Mouse (Mus musculus): Measurements from ENCODE around the gene Csf3. TPM values are rescaled to one million over a fixed set of nuclear protein-coding genes. Genes with fewer than 3 reads are reported as not detected.
"Not testable (repeated sequence)": the region's sequence is repeated elsewhere in the genome, so short reads cannot be mapped to it uniquely, and the experiment has no call there.

Csf3 gene
- total RNA-seq, 2 experiments from 2014 or later = not detected

DNA sequence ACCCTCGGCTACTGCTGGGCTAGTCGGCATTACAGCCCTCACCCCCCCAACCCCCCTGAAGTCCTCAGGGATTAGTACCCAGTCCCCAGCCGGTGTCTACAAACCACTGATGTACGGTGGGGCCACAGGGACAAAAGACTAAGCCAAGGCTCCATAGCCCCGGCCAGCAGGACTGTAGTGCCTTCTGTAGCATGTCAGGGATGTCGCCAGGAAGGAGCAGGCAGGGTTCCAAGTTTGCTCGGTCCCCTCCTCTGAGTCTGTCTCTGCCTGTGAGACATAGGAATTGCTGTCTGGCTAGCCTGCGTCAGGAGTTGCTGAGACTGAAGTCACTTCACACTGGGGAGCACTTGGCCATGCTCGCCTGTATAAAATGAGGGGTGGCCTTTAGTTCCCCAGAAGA, 6.8 kb upstream of the Csf3 start:
- no peak for ATAC-seq (replicated peaks; ENCODE audit: low FRiP score, low TSS enrichment, poor library complexity, severe bottlenecking)

DNA sequence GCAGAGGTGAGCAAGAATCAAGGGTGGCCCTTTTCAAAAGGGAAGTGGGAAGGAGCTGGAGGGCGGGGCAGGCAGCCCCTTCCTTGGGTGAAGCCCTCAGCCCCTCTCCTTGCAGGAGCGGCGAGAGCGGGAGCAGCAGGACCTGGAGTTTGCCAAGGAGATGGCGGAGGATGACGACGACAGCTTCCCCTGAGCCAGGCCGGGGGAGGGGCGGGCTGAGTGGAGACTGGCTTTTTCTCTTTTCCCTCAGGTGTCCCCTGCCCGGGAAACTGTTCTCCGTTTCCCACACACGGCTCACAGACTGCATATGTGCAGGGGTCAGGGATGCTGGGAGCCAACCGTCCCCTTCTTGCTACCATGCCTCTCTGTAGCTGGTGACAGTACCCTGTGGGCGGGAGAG, 5.7 kb upstream of the Csf3 start:
- ATAC-seq (replicated peaks; ENCODE audit: low FRiP score, low TSS enrichment, poor library complexity, severe bottlenecking) = no peak

GRCm38 (mm10) chr11:98696454-98697216, 4.4 kb upstream of the Csf3 start:
- no peak for ATAC-seq (replicated peaks; ENCODE audit: low FRiP score, low TSS enrichment, poor library complexity, severe bottlenecking)

- ATAC-seq (replicated peaks; ENCODE audit: low FRiP score, low TSS enrichment, poor library complexity, severe bottlenecking) = no peak
Measured at GRCm38 (mm10) chr11:98697225-98697624, 3.8 kb upstream of the Csf3 start.

DNA sequence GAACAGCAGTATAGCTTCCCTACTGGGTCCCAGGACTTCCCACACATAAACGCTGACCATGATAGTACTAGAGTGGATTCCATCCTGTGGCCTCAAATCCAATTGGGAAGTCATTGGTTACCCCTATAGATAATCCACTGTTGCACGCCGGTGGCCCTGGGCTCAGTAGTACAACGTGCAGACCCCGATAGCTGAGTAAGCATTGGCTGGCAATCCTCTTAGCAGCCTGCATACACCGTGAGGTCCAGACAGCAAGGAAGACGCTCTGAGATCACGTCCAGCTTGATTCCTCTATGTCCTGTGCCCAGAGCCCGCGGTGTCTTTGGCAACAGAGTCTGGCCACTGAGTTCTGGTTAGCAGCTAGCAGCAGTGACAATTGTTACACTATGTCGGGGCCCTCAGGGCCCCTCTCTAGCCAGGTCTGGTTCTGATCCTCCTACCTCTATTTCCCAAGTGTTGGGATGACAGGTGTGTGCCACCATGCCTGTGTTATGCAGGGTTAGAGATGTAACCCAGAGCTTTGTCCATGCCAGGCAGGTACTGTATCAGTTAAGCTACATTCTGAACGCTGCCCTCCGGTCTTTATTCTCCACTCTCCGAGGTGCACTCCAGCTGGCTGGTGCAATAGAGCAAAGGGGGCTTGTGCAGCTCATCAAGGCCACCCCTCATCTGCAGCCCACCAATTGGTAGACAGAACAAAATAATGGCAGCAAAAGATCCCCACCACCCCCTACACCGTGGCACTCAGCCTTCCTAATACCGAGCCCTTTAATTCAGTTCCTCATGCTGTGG, 2.0 kb upstream of the Csf3 start:
- ATAC-seq (replicated peaks; ENCODE audit: low FRiP score, low TSS enrichment, poor library complexity, severe bottlenecking) = no peak

- peak; percentile 58 for ATAC-seq (replicated peaks; ENCODE audit: low FRiP score, low TSS enrichment, poor library complexity, severe bottlenecking)
Measured at GRCm38 (mm10) chr11:98699911-98700310, 1.2 kb upstream of the Csf3 start.

DNA sequence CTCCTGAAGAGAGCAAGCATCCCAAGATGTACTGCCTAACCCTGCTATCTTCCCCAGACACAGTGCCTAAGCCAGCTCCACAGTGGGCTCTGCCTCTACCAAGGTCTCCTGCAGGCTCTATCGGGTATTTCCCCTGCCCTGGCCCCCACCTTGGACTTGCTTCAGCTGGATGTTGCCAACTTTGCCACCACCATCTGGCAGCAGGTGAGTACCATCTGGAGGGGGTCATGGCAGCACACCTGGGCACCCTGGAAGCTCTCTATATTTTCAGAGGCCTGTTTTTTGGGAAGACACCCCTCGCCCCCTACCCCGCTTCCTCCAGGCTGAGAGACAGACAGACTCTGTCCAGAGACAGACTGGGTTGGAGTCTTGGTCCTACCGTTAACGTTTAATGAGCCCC, 1.3 kb downstream of the Csf3 start:
- ATAC-seq (replicated peaks; ENCODE audit: low FRiP score, low TSS enrichment, poor library complexity, severe bottlenecking) = no peak

DNA sequence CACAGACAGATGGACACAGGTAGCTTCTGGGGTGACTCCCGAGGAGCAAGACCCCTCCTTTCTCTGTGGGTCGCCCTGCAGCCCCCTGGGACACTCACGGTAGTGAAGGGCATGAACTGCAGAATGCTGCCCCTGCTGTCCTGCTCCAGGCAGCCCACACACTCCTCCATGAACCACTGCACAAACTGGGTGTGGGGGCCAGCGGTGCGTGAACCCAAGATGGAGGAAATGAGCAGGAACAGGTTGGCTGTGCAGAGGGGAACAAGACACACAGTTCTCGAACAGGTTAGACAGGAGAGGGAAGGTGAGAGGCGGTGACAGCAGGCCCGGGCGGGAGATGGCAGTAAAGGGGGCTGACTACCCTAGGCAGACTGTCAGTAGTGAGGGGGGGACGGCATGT, 4.0 kb downstream of the Csf3 start:
- no peak for ATAC-seq (replicated peaks; ENCODE audit: low FRiP score, low TSS enrichment, poor library complexity, severe bottlenecking)

- no peak for ATAC-seq (replicated peaks; ENCODE audit: low FRiP score, low TSS enrichment, poor library complexity, severe bottlenecking)
Measured at GRCm38 (mm10) chr11:98707401-98708281, 6.6 kb downstream of the Csf3 start.

DNA sequence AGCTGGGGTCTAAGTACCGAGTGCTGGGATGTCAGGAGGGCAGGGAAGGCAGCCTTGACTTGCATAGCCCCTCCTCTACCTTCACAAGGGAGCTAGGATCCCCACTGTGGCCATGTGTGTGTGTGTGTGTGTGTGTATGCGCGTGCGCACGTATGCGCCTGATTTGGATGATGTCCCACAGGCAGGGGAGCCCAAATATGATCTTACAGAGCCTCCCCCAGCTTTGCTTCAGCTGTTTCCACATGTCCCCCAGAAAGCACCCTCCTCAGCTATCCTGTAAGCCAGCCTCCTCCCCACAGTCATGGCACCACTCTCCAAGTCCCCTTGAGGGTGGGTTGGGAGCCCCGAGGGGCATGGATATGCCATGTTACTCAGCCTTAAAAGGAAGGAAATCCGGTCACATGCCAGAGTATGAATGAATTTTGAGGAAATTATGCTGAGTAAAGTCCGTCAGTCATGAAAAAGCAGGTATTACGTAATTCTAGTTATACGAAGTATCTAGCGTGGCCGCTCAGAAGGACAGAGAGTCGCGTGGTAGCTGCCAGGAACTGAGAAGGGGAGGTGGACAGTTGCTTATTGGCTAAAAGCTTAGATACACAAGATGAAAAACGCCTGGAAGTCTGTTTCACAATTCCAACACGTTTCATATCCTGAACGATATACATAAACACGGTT, 7.4 kb downstream of the Csf3 start:
- ATAC-seq (replicated peaks; ENCODE audit: low FRiP score, low TSS enrichment, poor library complexity, severe bottlenecking) = no peak

DNA sequence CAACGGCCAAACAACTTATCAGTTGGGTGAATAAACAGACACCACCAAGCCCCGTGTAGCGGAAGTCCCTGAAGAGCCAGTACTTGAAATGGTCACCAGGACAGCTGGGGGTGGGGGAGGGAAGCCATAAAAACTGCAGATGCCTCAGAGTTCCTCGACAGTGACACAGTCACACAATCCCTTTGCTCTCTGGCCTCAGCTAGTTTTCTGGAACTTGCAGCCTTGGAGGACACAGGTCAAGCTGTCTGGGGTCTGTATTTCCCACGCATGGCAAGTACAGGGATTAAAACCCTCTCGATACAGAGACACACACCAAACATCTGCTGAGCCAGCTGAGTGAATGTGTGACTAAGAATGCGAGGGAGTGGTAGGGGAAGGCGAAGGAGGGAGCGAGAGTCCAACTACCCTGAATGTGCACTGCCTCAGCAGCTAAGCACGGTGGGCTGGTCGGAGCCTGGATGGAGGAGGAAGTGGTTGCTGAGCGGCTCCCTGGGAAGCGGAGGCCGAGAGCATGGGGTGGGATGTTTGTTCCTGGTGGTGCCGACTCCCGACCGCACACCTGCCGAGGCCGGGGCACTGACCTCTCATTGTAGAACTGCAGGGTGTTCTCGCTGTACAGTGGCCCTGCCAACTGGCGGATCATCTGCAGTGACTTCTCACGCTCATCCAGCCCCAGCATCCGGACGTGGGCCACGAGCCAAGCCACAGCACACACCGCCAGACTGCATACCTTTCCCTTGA, 8.1 kb downstream of the Csf3 start:
- peak; percentile 33 for ATAC-seq (replicated peaks; ENCODE audit: low FRiP score, low TSS enrichment, poor library complexity, severe bottlenecking)

GRCm38 (mm10) chr11:98710416-98711045, 9.5 kb downstream of the Csf3 start:
- peak; percentile 56 for ATAC-seq (replicated peaks; ENCODE audit: low FRiP score, low TSS enrichment, poor library complexity, severe bottlenecking)

- ATAC-seq (replicated peaks; ENCODE audit: low FRiP score, low TSS enrichment, poor library complexity, severe bottlenecking) = no peak
Measured at GRCm38 (mm10) chr11:98711046-98711434, 10.0 kb downstream of the Csf3 start.

DNA sequence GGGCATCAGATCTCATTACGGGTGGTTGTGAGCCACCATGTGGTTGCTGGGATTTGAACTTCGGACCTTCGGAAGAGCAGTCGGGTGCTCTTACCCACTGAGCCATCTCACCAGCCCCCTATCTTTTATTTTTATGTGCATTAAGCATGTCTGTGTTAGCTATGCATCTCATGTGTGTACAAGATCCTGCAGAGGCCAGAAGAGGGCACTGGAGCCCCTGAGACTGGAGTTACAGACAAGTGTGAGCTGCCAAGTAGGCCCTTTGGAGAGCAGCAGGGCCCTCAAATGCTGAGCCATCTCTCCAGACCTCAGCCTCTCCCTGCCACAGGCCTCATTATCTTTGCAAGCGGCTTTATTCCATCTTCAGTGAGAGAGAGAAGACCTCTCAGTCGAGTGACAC, 10.9 kb downstream of the Csf3 start:
- ATAC-seq (replicated peaks; ENCODE audit: low FRiP score, low TSS enrichment, poor library complexity, severe bottlenecking) = not testable (repeated sequence)

DNA sequence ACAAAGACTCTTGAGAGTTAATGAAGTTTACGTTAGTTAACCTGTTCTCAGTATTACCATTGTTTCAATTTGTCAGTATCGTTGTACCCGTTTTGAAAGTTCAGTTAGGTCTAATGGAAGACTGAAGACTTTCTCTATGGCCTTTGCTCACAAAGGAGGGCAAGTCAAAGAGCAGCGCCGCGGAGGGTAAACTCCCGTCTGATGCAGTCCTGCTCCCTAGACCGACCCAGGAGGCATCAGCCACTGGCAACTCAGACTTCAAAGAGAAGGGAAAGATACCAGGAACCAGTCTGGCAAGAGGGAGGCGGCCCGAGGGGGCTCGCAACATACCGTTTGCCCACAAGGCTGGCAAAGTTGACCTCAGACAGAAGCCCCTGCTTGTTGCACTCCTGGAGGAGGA, 12.6 kb downstream of the Csf3 start:
- no peak for ATAC-seq (replicated peaks; ENCODE audit: low FRiP score, low TSS enrichment, poor library complexity, severe bottlenecking)

DNA sequence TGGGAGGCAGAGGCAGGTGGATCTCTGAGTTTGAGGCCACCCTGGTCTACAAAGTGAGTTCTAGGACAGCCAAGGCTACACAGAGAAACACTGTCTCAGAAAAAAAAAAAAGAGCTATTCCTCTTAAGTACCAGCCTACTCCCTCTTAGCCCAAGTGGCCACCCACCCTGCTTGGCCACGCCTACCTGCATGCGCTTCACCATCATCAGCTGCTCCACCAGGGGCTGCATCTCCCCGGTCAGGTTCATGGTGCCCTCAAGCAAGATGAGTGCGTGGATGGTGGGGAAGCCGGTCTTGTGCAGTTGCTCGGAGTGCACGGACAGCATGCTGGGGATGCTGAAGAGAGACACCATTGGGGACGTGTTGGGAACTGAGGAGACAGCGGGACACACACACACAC, 14.9 kb downstream of the Csf3 start:
- ATAC-seq (replicated peaks; ENCODE audit: low FRiP score, low TSS enrichment, poor library complexity, severe bottlenecking) = no peak

DNA sequence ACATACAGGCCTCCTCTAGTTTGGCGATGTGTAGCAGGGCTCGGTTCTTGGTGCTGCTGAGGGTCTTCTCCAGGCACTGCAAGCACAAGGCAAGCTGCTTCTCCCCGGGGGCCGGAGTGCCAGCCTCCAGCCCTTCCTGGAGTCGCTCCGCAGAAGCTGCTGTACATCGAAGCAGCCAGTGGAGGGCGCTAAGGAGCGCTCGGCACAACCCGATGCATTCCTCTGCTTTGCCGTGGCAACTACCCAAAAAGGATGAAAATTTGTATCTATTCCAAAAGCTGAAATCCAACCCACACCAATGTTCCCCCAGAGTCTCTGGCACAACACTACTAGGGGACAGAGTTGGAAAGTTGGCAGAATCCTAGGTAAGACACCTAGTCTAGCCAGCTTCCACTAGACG, 16.8 kb downstream of the Csf3 start:
- ATAC-seq (replicated peaks; ENCODE audit: low FRiP score, low TSS enrichment, poor library complexity, severe bottlenecking) = peak; percentile 56

GRCm38 (mm10) chr11:98720756-98721155, 19.7 kb downstream of the Csf3 start:
- ATAC-seq (replicated peaks; ENCODE audit: low FRiP score, low TSS enrichment, poor library complexity, severe bottlenecking) = no peak

All from megakaryocyte-erythroid progenitor cell, adult 5-6 weeks (primary cell).